Mouse (Mus musculus) heart, adult 8-10 months (tissue): ENCODE measurements around the gene Gmfb. TPM values are rescaled to one million over a fixed set of nuclear protein-coding genes. Genes with fewer than 3 reads are reported as not detected.
"Not testable (repeated sequence)": the region's sequence is repeated elsewhere in the genome, so short reads cannot be mapped to it uniquely, and the experiment has no call there.

Experiments used
- DNase-seq: peaks from one replicate; pipeline ENCODE4 v3.0.0; 2022; ENCODE audit warnings: low spot score
- total RNA-seq, 4 experiments: library from RNA; stranded (reverse); gene quantifications; 2 replicates each; pipeline ENCODE4 v1.2.4; 2022

Gmfb gene
- total RNA-seq, result 10 to 100 TPM; 28.7 to 36.4 (median 33.3) TPM

DNA sequence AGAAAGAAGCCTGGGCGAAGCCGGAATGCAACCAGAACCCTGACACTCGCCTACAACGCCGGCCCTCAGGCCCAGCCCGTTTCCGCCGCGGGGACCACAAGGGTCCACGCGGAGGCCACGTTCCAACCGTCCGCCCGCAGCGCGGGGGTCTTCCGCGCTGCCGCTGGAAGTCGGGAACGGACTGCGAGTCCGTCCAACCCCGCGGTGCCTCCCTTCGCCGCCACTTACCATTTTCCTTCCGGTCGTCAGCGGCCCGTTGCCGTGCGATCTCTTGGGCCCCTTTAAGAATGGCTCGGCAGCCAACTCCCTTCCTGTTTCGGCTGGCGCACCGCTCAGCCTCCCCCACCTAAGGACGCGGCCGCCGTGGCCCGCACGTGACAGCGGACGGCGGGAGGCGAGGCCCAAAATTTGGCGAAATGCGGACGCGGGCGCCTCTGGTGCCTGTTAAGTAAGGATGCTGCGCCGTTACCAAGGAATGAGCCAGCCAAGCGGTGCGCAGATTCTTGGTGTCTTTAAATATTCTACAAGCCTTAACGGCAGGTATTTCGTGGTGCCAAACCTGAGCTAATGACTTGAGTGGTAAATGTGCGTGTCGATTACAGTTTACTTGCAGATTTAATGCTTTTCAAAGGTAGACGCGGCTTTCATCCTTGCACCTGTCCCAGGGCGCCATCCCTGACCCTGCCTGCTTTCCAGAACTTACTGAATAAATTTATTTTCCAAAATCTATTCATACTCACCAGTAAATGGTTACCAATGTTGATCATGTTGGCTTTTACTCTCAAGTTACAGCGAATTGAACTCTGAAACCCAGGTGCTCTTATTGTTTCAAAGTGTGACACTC is at the start of gene Gmfb:
TSS of gene Gmfb (minus strand) at position 370 of the 844 bp plus-strand sequence.
- DNase-seq, result peak; percentile 97

- DNase-seq, result no peak
Observed at GRCm38 (mm10) chr14:46862922-46863321, 40.9 kb upstream of the Gmfb start.

DNA sequence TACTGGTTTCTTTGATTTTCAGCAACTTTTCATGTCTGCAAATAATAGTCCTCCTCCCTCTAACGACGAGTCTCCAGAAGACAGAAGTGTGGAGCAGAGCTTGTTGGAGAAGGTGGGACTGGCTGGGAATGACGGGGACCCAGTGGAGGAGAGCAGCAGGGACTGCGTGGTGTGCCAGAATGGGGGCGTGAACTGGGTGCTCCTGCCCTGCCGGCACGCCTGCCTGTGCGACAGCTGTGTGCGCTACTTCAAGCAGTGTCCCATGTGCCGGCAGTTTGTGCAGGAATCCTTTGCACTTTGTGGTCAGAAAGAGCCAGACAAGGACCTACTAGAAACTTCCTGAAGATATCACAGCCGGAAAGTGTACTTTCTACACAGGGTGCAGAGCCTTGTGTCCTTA is 31.6 kb upstream of the Gmfb start:
- DNase-seq, result no peak

GRCm38 (mm10) chr14:46849769-46850168 is 27.7 kb upstream of the Gmfb start:
- no peak for DNase-seq

DNA sequence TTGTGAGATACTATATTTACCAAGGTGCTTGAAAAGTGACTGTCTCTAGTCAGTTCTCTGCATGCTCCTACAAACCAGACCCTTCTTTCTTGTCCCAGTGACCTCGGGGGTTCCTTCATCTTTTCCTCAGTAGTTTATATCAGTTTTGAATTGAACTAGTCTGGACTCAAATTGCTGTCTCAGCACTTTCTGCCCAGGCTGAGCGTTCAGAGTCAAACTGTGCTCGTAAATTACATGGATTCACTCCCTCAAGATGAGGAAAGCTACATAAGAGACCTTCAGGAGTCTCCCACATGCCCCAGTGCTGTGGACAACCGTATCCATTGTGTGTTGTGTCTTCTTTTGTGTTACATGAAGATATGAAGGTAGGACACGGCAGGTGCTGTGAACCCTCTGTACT is 26.7 kb upstream of the Gmfb start:
- no peak for DNase-seq

DNA sequence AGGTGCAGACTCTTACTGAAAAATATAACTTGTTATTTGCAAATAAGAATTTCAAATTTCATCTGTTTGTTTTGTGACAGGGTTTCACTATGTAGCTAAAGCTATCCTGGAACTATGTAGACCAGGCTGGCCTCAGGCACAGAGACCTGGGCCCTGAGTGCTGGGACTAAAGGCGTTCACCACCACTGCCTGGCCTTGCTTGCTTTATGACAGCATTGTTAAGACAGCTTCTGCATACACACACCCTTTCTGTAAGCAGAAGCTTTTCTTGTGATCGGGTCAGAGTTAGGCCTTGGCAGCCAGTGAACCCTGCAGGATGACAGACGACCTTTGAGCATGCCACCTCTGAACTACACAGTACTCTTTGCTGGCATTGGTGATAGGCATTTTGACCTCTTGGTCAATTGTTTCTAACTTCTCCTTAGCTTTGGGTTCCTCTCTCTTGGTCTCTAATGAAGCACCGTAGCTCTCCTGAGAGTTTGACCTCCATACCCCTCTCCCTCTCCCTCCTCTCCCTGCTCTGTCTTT is 26.1 kb upstream of the Gmfb start:
- no peak for DNase-seq

DNA sequence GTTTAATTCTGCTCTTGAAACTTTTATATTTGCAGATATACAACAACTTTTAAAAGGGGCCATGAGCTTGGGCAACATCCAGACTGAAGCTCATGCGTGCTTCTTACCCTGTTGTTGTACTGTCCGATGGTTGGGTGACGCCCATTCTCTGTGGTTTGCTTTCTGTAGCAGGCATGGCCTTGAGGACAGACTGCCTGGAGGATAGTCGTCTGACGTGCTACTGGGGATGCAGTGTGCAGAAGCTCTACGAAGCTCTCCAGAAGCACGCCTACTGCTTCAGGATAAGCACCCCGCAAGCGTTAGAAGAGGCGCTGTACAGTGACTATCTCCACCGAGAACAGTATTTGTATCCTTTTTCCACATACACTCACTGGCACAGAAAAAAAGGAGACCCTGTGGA is 23.7 kb upstream of the Gmfb start:
- DNase-seq, result no peak

DNA sequence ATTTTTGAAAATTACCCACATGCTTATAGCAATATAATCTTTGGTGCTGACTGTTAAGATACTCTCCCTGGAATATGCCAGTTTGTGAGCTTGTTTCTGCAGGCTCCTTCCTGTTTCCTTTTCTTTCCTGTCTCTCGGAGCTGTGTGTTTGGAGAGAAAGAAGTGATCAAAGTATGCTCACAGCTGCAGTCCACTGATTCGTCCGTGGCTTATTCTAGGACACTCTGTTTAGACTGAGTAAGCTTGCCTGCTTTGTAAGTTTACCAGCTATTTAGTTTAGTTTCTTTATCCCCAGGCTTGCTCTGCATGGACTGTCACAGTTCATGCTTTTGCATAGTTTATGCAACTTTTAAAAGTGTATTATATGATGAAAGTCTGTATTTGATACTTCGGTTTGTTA is 17.3 kb upstream of the Gmfb start:
- DNase-seq, result no peak

DNA sequence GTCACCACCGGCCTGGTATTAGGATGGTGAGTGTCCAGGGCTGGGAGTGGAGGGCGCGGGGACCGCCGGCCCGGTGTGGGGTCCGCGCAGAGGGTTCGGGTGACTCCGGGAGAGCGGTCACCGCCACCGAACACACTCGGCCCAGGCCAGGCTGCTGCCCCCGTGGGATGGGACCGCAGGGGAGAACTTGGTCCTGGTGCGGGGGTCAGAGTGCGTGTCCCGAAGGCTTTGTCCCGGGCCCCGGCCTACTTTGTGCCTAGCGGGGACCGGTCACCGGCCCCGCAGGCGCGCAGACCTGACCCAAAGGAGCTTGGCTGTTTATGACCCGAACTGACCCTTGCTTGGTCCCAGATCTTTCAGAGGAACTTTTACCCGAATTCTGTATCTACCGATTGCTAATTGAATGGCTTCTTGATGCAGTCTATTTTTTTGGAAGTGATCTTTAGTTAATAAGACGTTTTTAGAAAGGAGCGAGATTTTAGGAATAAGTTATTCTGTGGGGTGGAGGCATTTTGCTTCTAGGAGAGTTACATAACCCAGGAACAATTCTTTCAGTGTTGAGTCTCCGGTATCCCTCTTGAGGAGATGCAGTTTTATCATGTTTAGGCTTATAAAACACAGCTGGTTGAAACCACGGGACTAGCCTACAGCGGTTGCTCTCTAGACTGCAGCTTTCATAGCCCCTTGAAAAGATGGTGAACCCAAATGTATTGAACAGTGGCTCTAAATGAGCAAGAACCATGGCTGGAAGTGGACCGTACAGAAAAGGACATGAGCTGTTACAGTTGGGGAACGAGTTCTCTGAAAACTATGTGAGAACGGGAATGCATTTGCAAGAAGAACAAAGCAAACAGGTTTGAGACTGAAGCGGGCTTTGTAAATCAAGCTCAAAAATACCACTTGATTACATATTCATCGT is 10.6 kb upstream of the Gmfb start:
- peak; percentile 41 for DNase-seq

- peak; percentile 96 for DNase-seq
Observed at GRCm38 (mm10) chr14:46831837-46832333, 9.8 kb upstream of the Gmfb start, which contains the start of gene Cgrrf1. Cgrrf1 (plus strand) TSS chr14:46832125.

GRCm38 (mm10) chr14:46831295-46831694 is 9.3 kb upstream of the Gmfb start:
- DNase-seq, result peak; percentile 17

- no peak for DNase-seq
Observed at GRCm38 (mm10) chr14:46827430-46827829, 5.4 kb upstream of the Gmfb start.

GRCm38 (mm10) chr14:46823996-46824395 is 2.0 kb upstream of the Gmfb start:
- DNase-seq, result no peak

- DNase-seq, result peak; percentile 40
Observed at GRCm38 (mm10) chr14:46821271-46821872, 670 bp downstream of the Gmfb start.

GRCm38 (mm10) chr14:46819961-46820360 is 2.1 kb downstream of the Gmfb start:
- DNase-seq, result not testable (repeated sequence)

- DNase-seq, result no peak
Observed at GRCm38 (mm10) chr14:46818743-46819142, 3.3 kb downstream of the Gmfb start.

DNA sequence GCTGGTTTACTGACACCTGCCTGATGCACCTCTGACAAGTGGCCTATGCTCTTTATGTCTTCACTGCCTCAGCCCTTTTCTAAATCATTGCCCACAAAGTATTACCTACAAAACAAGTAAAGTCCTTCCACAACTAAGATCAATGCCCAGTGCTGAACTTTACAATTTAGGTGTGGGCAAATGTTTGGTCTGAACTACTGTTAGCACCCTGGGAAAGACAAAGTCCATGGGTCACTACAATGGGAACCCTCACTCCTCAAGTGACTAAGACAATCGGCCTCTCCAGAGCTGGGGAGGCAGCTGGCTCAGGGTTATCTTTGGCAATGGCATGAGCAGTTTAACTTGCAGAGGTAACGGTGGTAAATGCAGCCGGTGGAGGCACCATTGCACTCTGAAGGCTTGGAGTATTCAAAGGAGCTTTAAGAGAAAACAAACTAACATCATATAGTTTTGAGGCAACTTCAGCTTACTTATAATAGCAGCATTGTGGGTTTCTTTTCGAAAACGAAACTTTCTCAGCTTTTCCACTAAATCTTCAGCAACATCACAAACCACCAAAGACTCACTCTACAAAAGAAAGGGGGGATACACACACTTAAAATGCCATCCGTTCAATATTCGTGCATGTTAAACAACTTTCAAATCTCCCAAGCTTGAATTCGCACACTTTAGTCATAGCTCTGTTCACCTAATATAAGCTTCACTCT is 5.0 kb downstream of the Gmfb start:
- DNase-seq, result no peak

GRCm38 (mm10) chr14:46815640-46816039 is 6.4 kb downstream of the Gmfb start:
- DNase-seq, result no peak

DNA sequence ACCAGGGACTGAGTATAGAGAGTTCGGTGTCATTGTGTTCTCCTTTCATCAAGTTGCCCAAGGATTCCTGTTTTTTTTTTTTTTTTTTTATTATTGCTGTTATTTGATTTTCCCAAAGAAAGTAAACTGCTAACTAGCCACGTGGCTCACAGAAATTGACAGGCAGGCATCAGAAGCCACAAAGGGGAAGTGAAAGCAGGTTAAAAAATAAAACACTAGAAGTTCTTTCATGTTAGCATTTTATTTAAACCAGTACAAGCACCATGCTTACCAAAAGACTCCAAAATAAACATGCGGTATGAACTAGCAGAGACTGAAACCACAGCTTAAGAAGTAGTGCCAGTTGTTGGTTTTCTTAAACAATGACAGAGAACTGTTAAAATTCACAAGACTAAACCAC is 14.1 kb downstream of the Gmfb start:
- no peak for DNase-seq

DNA sequence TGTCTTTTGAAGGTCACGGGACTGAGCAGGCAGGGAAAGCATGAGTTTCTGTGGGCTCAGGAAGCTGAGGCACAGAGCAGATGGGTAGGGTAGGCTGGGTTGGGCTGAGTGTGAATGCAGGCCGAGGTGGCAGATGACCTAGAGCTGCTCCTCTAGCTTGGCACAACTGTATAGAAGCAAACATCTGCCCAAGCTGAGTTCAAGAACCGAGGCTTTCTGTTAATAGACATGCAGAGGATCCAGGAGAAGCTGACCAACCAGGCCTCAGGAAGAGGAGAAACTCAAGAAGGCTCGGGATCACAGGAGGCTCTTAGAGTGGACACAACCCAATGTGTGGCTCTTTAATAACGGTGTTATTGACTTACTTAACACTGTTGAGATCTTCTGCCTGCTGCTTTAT is 15.9 kb downstream of the Gmfb start:
- no peak for DNase-seq

DNA sequence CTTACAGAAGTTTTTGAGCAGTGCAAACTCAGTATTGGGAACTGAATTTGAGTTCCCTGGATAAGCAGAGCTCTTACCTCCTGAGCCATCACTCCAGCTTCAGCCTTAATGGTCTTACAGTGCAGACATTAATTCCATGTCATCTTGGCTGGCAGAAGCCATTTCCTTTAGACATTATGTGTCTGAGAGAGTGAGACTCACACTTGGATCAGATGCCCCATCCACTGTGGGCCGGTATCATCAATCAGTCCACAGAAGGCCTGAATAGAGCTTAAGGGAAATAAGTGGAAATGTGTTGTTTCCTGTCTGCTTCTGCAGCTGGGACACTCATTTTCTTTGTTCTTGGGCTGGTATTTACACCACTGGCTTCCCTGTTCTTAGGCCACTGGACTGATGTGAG is 18.3 kb downstream of the Gmfb start:
- no peak for DNase-seq
